ENCODE assay signal across 10 mouse cellular contexts in the genomic region with DNA sequence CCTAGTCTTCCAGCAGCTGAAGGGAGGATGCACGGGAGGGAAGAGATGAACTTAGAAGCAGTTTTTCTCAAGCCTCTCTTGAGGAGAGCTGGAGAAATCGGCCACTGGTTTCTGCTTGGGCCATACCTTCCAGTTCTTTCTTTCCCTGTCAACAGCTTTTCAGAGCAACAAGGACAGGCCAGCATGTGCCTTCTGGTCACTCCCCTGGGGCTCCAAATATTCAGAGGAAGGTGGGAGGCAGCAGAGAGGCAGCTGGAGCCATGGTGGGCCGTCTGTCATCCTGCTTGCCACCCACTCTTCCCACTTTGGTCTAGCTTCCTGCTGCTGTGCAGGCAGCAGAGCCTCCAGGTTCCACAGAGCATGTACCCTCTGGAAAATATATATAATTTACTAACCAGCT. TPM values are rescaled to one million over a fixed set of nuclear protein-coding genes. Genes with fewer than 3 reads are reported as not detected.
DNase-seq lines count a peak whose midpoint lies in the region; ATAC-seq lines count a peak whose summit lies in the region.
"Had no signal": no experiment of that assay in that cellular context is flagged by ENCODE, and none has a peak within 500 bp of the region (broad histone marks: within the 10 kb centered on the region; RNA-seq: fewer than 3 reads in every experiment).

No protein-coding gene starts in this region.

- ATAC-seq in heart, embryonic 12.5 days (ENCODE audit: insufficient number of reproducible peaks, low FRiP score) = no peak
- no peak for ATAC-seq in embryonic facial prominence, embryonic 12.5 days (ENCODE audit: insufficient number of reproducible peaks, insufficient read depth, low FRiP score, low TSS enrichment)
- ATAC-seq in neural tube, embryonic 11.5 days (ENCODE audit: insufficient read depth, low FRiP score, low TSS enrichment) = no peak

- peaks cover 9% of the 10 kb centered on the region for H3K4me1 ChIP-seq in heart, embryonic 12.5 days (replicated peaks)
- peaks cover 5% of the 10 kb centered on the region; the same call in 1 of the 2 replicates for H3K4me1 ChIP-seq in embryonic facial prominence, embryonic 12.5 days
- no peaks in the 10 kb centered on the region for H3K4me1 ChIP-seq in neural tube, embryonic 11.5 days (ENCODE audit: control insufficient read depth, insufficient read depth, low read length)
- H3K4me1 ChIP-seq: lung, embryonic 15.5 days had no signal

- H3K9ac ChIP-seq in heart, embryonic 12.5 days = no peak overlapping the region
- no peak overlapping the region for H3K9ac ChIP-seq in embryonic facial prominence, embryonic 12.5 days
- no peak overlapping the region for H3K9ac ChIP-seq in neural tube, embryonic 11.5 days (ENCODE audit: low read length)
- H3K9ac ChIP-seq: lung, embryonic 15.5 days had no signal

- H3K4me2 ChIP-seq in heart, embryonic 12.5 days = no peak overlapping the region
- H3K4me2 ChIP-seq in embryonic facial prominence, embryonic 12.5 days (replicated peaks) = no peak overlapping the region
- no peak overlapping the region for H3K4me2 ChIP-seq in neural tube, embryonic 11.5 days (ENCODE audit: low read depth)
- H3K4me2 ChIP-seq: lung, embryonic 15.5 days had no signal

- WGBS in heart, embryonic 12.5 days = 14% methylated on average over 3 of the region's 3 CpGs
- WGBS in embryonic facial prominence, embryonic 12.5 days = 26% methylated on average over 3 of the region's 3 CpGs
- 40% methylated on average over 3 of the region's 3 CpGs for WGBS in neural tube, embryonic 11.5 days

- H3K9me3 ChIP-seq in heart, embryonic 12.5 days (replicated peaks) = no peaks in the 10 kb centered on the region
- no peaks in the 10 kb centered on the region for H3K9me3 ChIP-seq in embryonic facial prominence, embryonic 12.5 days
- H3K9me3 ChIP-seq in neural tube, embryonic 11.5 days (ENCODE audit: control insufficient read depth, low read length) = no peaks in the 10 kb centered on the region
- H3K9me3 ChIP-seq: lung, embryonic 15.5 days had no signal

- 0 out of 2 replicates have a peak overlapping the region, but pooled peaks have one; percentile 35 for H3K27ac ChIP-seq in heart, embryonic 12.5 days (ENCODE audit: poor library complexity, severe bottlenecking)
- H3K27ac ChIP-seq in embryonic facial prominence, embryonic 12.5 days = 0 out of 2 replicates have a peak overlapping the region, but pooled peaks have one; percentile 19
- H3K27ac ChIP-seq in neural tube, embryonic 11.5 days (ENCODE audit: low read depth, low read length) = no peak overlapping the region
- H3K27ac ChIP-seq: lung, embryonic 15.5 days had no signal

- H3K36me3 ChIP-seq in heart, embryonic 12.5 days = no peaks in the 10 kb centered on the region
- H3K36me3 ChIP-seq in embryonic facial prominence, embryonic 12.5 days = no peaks in the 10 kb centered on the region
- H3K36me3 ChIP-seq in neural tube, embryonic 11.5 days (ENCODE audit: control insufficient read depth, insufficient read depth, low read length) = no peaks in the 10 kb centered on the region
- H3K36me3 ChIP-seq: lung, embryonic 15.5 days had no signal

- DNase-seq in heart, adult 9 months (ENCODE audit: low spot score in 2 of 2) = no peak
- peak; percentile 69 to 71 for DNase-seq in layer of hippocampus, adult 8-10 months (ENCODE audit: low spot score in 2 of 2)
- DNase-seq in neural tube, embryonic 11.5 days (ENCODE audit: low spot score) = peak; percentile 25
- DNase-seq in adrenal gland, postnatal 36 days = no peak
- no peak for DNase-seq in adrenal gland, adult (ENCODE audit: inconsistent age in 2 of 2, low spot score in 1 of 2)
- no peak for DNase-seq in lung, postnatal 25 days (ENCODE audit: low spot score)

- H3K27me3 ChIP-seq in heart, embryonic 12.5 days (replicated peaks) = no peaks in the 10 kb centered on the region
- H3K27me3 ChIP-seq in embryonic facial prominence, embryonic 12.5 days = no peaks in the 10 kb centered on the region
- no peaks in the 10 kb centered on the region for H3K27me3 ChIP-seq in neural tube, embryonic 11.5 days (ENCODE audit: control insufficient read depth, insufficient read depth, low read length)
- H3K27me3 ChIP-seq: lung, embryonic 15.5 days had no signal

- no peak overlapping the region for H3K4me3 ChIP-seq in heart, embryonic 12.5 days
- H3K4me3 ChIP-seq in embryonic facial prominence, embryonic 12.5 days = no peak overlapping the region
- no peak overlapping the region for H3K4me3 ChIP-seq in neural tube, embryonic 11.5 days (ENCODE audit: low read depth, low read length)
- H3K4me3 ChIP-seq: lung, embryonic 15.5 days had no signal

RNA-seq across cellular contexts. Expression of a gene that starts 36.6 kb away (rescaled TPM):
- polyA plus RNA-seq in heart, embryonic 12.5 days (2016; fragmentation: Nextera tagmentation; extraction: Ambion mirVana) = 94.1 and 110 TPM in 2 replicates
- 60.6 and 66.1 TPM in 2 replicates for polyA plus RNA-seq in embryonic facial prominence, embryonic 12.5 days (2016; fragmentation: Nextera tagmentation; extraction: Ambion mirVana)
- 10 to 100 TPM; 66.8 to 77.5 (median 69.6) TPM for total RNA-seq in layer of hippocampus, adult 8-10 months (2022)
- 46.2 and 50.1 TPM in 2 replicates for polyA plus RNA-seq in neural tube, embryonic 11.5 days (2014; fragmentation: Nextera tagmentation; extraction: Ambion mirVana)
- total RNA-seq in adrenal gland, postnatal 36 days (2021) = 100 to 1,000 TPM; 127 to 152 TPM

RNA-seq across cellular contexts. Expression of a gene that starts 37.7 kb away (rescaled TPM):
- 0.43 and 0.49 TPM in 2 replicates for polyA plus RNA-seq in heart, embryonic 12.5 days (2016; fragmentation: Nextera tagmentation; extraction: Ambion mirVana)
- 0.22 and 0.25 TPM in 2 replicates for polyA plus RNA-seq in embryonic facial prominence, embryonic 12.5 days (2016; fragmentation: Nextera tagmentation; extraction: Ambion mirVana)
- under 1 TPM in 1 of 4 experiments, not detected in 3; 0.47 TPM for total RNA-seq in layer of hippocampus, adult 8-10 months (2022)
- 0.32 and 0.42 TPM in 2 replicates for polyA plus RNA-seq in neural tube, embryonic 11.5 days (2014; fragmentation: Nextera tagmentation; extraction: Ambion mirVana)
- 1 to 10 TPM in 1 of 2 experiments, not detected in 1; 1.1 TPM for total RNA-seq in adrenal gland, postnatal 36 days (2021)
- polyA plus RNA-seq: embryonic facial prominence, embryonic 11.5 days had no signal

Comparison
In these comparisons a context has a peak if more than half of its experiments do, and no peak if none do; other contexts are left out.
1. DNase-seq: peak in layer of hippocampus, adult 8-10 months (2 of 2) and neural tube, embryonic 11.5 days (single experiment); none in heart, adult 9 months (0 of 2), adrenal gland, postnatal 36 days (0 of 2), adrenal gland, adult (0 of 2) and lung, postnatal 25 days (single experiment).